Mouse (Mus musculus) liver, adult 2 months (tissue): ENCODE data around the gene Slc16a10. TPM values are rescaled to one million over a fixed set of nuclear protein-coding genes. Genes with fewer than 3 reads are reported as not detected.

Experiments used
- DNase-seq: peaks from one replicate; pipeline ENCODE4 v3.0.0-alpha.2; 2011; ENCODE audit warnings: low read depth, low spot score; ENCODE audit errors: extremely low read depth
- H3K27ac ChIP-seq: fragments of 200-500 bp; replicated peaks from 2 replicates; pipeline ENCODE4 v1.5.1; 2012; ENCODE audit warnings: low read depth, mild to moderate bottlenecking, control low read depth, inconsistent platforms, low read length; ENCODE audit not compliant: insufficient read depth
- H3K27me3 ChIP-seq: fragments of 200-500 bp; 2 replicates; pipeline ENCODE4 v1.6.1; 2012; ENCODE audit warnings: mild to moderate bottlenecking, moderate library complexity, low read length, inconsistent platforms; ENCODE audit not compliant: control insufficient read depth, insufficient read depth
- H3K36me3 ChIP-seq: fragments of 200-500 bp; 2 replicates; pipeline ENCODE4 v1.6.1; 2012; ENCODE audit warnings: low read length, inconsistent platforms; ENCODE audit not compliant: control insufficient read depth, insufficient read depth
- H3K4me1 ChIP-seq: fragments of 200-500 bp; 2 replicates; pipeline ENCODE4 v1.6.1; 2011; ENCODE audit warnings: low read length; ENCODE audit not compliant: control insufficient read depth, insufficient read depth
- H3K4me3 ChIP-seq: fragments of 200-500 bp; 2 replicates; pipeline ENCODE4 v1.5.1; 2011; ENCODE audit warnings: low read depth, mild to moderate bottlenecking, control low read depth, low read length, moderate library complexity; ENCODE audit not compliant: insufficient read depth
- H3K79me2 ChIP-seq: fragments of 200-500 bp; 2 replicates; pipeline ENCODE4 v1.6.1; 2012; ENCODE audit warnings: inconsistent platforms, mild to moderate bottlenecking, low read length, moderate library complexity; ENCODE audit not compliant: control insufficient read depth, insufficient read depth
- H3K9ac ChIP-seq: fragments of 200-500 bp; 2 replicates; pipeline ENCODE4 v1.6.1; 2012; ENCODE audit warnings: low read depth, mild to moderate bottlenecking, control low read depth, inconsistent platforms, low read length
- CTCF ChIP-seq: fragments of 200-500 bp; IDR thresholded peaks from 2 replicates; pipeline ENCODE4 v1.5.1; 2011; ENCODE audit warnings: low read depth, low read length, control low read depth
- POLR2A ChIP-seq: fragments of 200-500 bp; IDR thresholded peaks from 2 replicates; pipeline ENCODE4 v1.6.1; 2011; ENCODE audit warnings: low read length, control low read depth; ENCODE audit not compliant: insufficient read depth; ENCODE audit errors: extremely low read depth
- whole genome bisulfite sequencing: fragments of 180-500 bp; shearing (Covaris S2); methylation state at CpG from one replicate; pipeline ENCODE4 v1.1.7; 2018; 5-methylcytosine and 5-hydroxymethylcytosine counted together
- polyA plus RNA-seq: library from polyadenylated mRNA; depleted of rRNA; stranded (reverse); fragments of >200 nt; gene quantifications from 2 replicates; pipeline ENCODE4 v1.2.3, GENCODE M21; 2012
- total RNA-seq: library from RNA; depleted of rRNA; stranded (reverse); fragments of >200 nt; gene quantifications from 2 replicates; pipeline ENCODE4 v1.2.3, GENCODE M21; 2014

Slc16a10 gene
- total and polyA plus RNA-seq, 2 experiments, result 61.4 to 76.0 TPM

DNA sequence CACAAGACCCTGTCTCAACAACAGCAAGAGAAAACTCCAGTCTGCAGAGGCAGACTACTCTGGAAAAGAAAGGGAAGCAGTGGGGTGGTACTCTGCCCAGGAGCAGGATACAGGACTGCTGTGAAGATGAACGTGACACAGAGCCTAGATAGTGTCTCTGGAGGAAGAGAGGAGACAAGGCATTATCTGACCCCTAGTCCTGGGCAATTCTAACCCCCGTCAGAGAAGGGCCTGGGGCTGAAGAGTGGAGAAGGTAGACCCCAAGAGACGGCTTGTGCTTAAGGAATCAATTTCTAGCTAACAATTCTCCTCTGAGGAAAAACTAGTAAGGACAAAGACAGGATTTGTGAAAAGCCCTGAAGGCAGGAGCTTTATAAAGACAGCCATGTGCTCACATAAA, 76.7 kb downstream of the Slc16a10 start:
- H3K36me3 ChIP-seq, result no peaks in the 10 kb centered on the region
- H3K4me1 ChIP-seq, result peaks cover 36% of the 10 kb centered on the region
- H3K9ac ChIP-seq, result no peak overlapping the region
- WGBS, result 80% methylated on average over 3 of the region's 3 CpGs
- no peak for DNase-seq
- TF ChIP-seq CTCF (no peak), POLR2A (no peak)
- no peak overlapping the region for H3K4me3 ChIP-seq
- H3K27ac ChIP-seq, result no peak overlapping the region; the same call in 1 of the 2 replicates
- H3K79me2 ChIP-seq, result peaks cover 3% of the 10 kb centered on the region; the same call in 1 of the 2 replicates
- no peaks in the 10 kb centered on the region for H3K27me3 ChIP-seq

DNA sequence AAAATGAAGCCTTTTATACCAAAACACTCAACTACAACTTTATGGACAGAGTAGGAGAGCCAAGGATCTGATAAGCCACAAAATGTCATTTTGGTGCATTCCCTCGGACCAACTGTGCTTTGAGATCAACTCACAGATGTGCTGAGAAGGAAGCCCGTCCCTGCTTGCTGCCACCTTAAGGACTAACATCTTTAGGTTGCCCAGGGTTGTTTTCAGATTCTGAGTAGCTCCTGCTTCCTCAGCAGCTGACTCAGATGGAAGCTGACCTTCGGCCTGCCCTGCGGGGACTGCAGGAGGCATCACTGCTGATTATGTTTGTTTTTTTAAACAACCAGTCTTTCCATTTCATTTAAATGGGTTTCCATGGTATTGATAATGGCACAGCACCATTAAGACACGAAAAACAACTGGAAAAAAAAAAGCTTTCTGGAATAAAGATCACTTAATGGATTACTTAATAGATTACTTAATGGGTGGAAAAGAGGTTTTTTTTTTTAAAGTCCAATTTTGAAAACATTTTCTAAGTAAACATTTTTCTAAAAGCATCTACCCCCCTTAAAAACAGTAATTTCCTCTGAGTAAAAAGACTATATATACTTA, 78.7 kb downstream of the Slc16a10 start:
- peaks cover 3% of the 10 kb centered on the region; the same call in 1 of the 2 replicates for H3K79me2 ChIP-seq
- 7% methylated on average over 5 of the region's 5 CpGs for WGBS
- H3K9ac ChIP-seq, result peak overlapping the region; percentile 66
- H3K27me3 ChIP-seq, result no peaks in the 10 kb centered on the region
- peak; percentile 93 for DNase-seq
- TF ChIP-seq CTCF (no peak), POLR2A (no peak)
- H3K4me3 ChIP-seq, result no peak overlapping the region
- H3K27ac ChIP-seq, result peak overlapping the region; percentile 95
- peaks cover 33% of the 10 kb centered on the region for H3K4me1 ChIP-seq
- no peaks in the 10 kb centered on the region for H3K36me3 ChIP-seq

DNA sequence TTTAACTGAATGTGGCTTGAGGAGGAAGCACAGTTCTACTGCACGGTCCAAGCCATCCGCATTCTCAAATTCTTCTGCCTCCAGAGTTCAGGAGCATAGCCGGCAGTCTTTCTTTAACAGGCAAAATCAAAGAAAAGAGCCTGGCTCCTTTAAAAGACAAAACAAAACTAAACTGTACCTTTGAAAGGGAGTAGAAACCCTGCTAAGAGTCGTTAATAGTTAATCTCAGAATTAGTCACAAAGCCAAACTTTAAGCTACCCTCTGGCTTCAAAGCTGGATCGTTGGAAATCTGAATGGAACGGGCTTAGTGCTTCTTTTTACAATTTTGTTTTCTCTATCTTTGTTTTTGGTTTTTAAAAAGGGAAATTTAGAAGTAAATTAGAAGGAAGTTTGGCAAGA, 79.2 kb downstream of the Slc16a10 start:
- Histone ChIP-seq H3K36me3 (no peaks in the 10 kb centered on the region), H3K79me2 (peaks cover 3% of the 10 kb centered on the region; the same call in 1 of the 2 replicates), H3K4me3 (no peak overlapping the region; the same call in 1 of the 2 replicates), H3K4me1 (peaks cover 33% of the 10 kb centered on the region), H3K9ac (peak overlapping the region; percentile 66), H3K27ac (peak overlapping the region; percentile 95), H3K27me3 (no peaks in the 10 kb centered on the region)
- TF ChIP-seq CTCF (no peak), POLR2A (no peak)
- 21% methylated on average over 6 of the region's 6 CpGs for WGBS
- DNase-seq, result peak; percentile 90

DNA sequence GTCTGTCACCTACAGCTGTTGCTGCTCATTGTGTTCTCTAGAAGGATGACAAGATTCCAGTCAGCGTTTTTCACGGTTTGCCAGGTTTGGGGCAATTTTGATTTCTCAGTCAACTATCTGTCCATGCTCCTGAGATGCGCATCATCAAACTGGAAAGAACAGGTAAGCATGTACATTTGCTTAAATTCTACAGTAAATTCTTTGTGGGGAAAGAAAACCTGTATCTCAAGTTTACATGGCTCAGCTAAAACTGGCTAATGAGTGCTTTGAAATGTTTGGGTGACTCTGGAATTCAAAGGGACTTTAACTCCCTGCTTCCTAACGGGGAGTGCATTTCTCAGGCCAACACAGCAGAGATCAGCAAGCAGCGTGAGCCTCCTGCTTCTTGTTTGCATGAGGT, 80.1 kb downstream of the Slc16a10 start:
- no peaks in the 10 kb centered on the region for H3K36me3 ChIP-seq
- WGBS, result 61% methylated on average over 5 of the region's 5 CpGs
- H3K4me1 ChIP-seq, result peaks cover 32% of the 10 kb centered on the region
- H3K4me3 ChIP-seq, result no peak overlapping the region
- H3K79me2 ChIP-seq, result peaks cover 3% of the 10 kb centered on the region; the same call in 1 of the 2 replicates
- DNase-seq, result no peak
- no peak overlapping the region for H3K9ac ChIP-seq
- no peaks in the 10 kb centered on the region for H3K27me3 ChIP-seq
- H3K27ac ChIP-seq, result peak overlapping the region; percentile 53
- no peak for TF ChIP-seq CTCF
- TF ChIP-seq POLR2A, result no peak

- DNase-seq, result no peak
- H3K27me3 ChIP-seq, result no peaks in the 10 kb centered on the region
- H3K4me3 ChIP-seq, result no peak overlapping the region
- peaks cover 5% of the 10 kb centered on the region for H3K36me3 ChIP-seq
- H3K79me2 ChIP-seq, result peaks cover 3% of the 10 kb centered on the region; the same call in 1 of the 2 replicates
- H3K27ac ChIP-seq, result no peak overlapping the region
- peaks cover 25% of the 10 kb centered on the region for H3K4me1 ChIP-seq
- WGBS, result 83% methylated on average over 3 of the region's 3 CpGs
- TF ChIP-seq POLR2A (no peak), CTCF (no peak)
- H3K9ac ChIP-seq, result no peak overlapping the region
Measured at GRCm38 (mm10) chr10:40058786-40059120, 83.3 kb downstream of the Slc16a10 start.

DNA sequence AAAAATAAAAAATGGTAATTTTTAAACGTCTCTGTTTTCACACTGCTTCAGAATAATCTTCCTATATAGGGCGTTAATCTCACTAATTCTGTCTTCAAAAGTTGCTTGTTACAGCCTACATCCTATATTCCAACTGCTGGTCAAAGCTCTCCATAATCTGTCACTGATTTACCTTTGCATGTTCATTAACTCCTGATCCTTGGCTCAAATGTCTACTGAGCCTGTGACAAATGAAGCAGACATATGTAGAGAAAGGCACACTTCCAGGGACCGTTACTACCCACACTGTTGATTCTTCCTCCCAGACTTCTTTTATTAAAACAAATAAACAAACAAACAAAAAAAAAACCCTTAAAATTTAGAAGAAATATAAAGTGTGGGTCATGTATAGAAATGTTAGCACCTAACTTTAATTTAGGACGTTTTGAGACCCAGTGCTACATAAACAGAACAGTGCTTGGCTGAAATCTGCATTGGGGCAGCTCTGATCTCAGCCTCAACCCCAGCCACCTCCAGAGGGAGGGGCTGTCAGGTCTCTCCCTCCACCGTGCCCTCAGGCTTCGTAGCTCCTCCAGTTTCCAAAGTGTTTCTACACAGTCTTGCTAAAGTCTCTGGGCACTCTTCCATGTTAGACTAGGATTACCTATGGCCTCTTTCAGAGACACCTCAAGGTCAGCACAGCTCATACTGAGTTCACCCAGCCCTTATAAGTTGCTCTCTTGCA, 83.8 kb downstream of the Slc16a10 start:
- no peak overlapping the region for H3K9ac ChIP-seq
- 40% methylated on average over 6 of the region's 6 CpGs for WGBS
- H3K79me2 ChIP-seq, result peaks cover 3% of the 10 kb centered on the region; the same call in 1 of the 2 replicates
- peaks cover 23% of the 10 kb centered on the region for H3K4me1 ChIP-seq
- TF ChIP-seq CTCF (no peak), POLR2A (no peak)
- H3K27me3 ChIP-seq, result no peaks in the 10 kb centered on the region
- H3K36me3 ChIP-seq, result peaks cover 5% of the 10 kb centered on the region
- no peak overlapping the region for H3K4me3 ChIP-seq
- peak; percentile 72 for DNase-seq
- no peak overlapping the region for H3K27ac ChIP-seq
